Mouse (Mus musculus): ENCODE measurements around the gene Anpep.

DNA sequence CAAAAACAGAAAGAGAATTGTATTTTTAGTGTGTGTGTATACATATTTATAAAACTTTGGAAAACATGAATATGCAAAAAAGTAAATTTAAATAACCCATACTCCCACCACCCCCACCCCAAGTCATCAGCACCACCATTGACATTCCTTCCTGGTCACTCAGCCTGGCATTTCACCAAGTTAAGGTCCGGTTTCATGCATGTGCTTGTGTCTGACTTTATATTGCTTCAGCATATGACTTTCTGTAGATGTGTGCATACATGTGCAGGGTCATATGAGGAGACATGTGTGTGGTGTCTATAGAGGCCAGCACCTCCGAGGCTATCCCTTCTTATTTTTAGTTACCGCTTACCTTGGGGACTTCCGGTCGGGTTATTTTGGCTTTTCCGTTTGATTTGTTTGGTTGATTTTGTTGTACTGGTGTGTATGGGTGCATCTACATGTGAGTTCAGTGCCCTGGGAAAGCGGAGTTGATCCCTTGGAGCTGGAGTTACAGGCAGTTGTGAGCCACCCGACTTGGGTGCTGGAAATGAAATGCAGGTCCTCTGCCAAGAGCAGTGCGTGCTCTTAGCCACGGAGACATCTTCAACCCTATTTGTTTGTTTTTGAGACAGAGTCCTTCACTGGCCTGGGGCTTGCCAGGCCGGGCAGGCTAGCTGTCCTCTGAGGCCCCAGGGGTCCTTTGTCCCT lies 78.9 kb downstream of the Anpep start:
- no peak for TF ChIP-seq CTCF (IDR thresholded peaks at IDR 0.05; ENCODE audit: extremely low read depth, insufficient read length, insufficient replicate concordance, low read depth, low read length)
- TF ChIP-seq POLR2A (IDR thresholded peaks at IDR 0.05; ENCODE audit: low read depth, low read length), result no peak
